Mouse (Mus musculus) heart, adult 2 months (tissue): ENCODE data around the gene Patl1.

Source experiments
- CTCF ChIP-seq: fragments of 200-600 bp; IDR thresholded peaks from 2 replicates; pipeline ENCODE4 v1.8.1; 2022; ENCODE audit warnings: antibody characterized with exemption, mild to moderate bottlenecking, moderate library complexity
- EP300 ChIP-seq: fragments of 200-500 bp; IDR thresholded peaks from 2 replicates; pipeline ENCODE4 v1.6.1; 2011; ENCODE audit warnings: low read depth, low read length, control low read depth; ENCODE audit not compliant: insufficient read depth
- POLR2A ChIP-seq: fragments of 200-500 bp; IDR thresholded peaks from 2 replicates; pipeline ENCODE4 v1.6.1; 2011; ENCODE audit warnings: mild to moderate bottlenecking, low read depth, low read length, control low read depth; ENCODE audit not compliant: insufficient read depth

DNA sequence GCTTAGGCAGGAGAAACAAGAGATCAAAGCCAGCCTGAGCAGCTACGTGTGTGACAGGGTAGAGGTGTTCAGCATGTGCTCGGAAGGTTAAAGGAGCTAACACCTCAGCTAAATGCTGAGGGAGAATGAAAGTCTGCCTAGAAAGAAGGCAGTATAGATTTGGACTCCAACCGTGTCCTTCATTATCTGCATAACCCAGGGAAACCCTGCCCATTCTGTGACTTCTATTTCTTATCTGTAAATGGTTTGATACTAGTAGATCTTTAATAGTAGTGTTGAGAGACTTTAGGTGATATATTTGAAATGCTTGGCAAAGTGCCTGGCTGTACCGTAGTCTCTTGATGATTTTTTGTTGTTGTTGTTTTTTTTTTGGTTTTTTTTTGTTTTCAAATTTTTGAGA lies 63.5 kb downstream of the Patl1 start:
- TF ChIP-seq POLR2A, result no peak
- no peak for TF ChIP-seq CTCF
- TF ChIP-seq EP300, result no peak
